Mouse (Mus musculus) hindbrain, embryonic 11.5 days (tissue): ENCODE data around the gene Htr6. TPM values are rescaled to one million over a fixed set of nuclear protein-coding genes. Genes with fewer than 3 reads are reported as not detected.

ENCODE experiments used
- ATAC-seq: fragments of 200-750 bp; cut with Nextera tagmentation; 2 replicates; pipeline ENCODE4 v1.8.0; 2017; ENCODE audit warnings: mild to moderate bottlenecking, moderate TSS enrichment, moderate library complexity; ENCODE audit not compliant: low FRiP score
- DNase-seq: peaks from one replicate; pipeline ENCODE4 v3.0.0-alpha.2; 2015; ENCODE audit warnings: low spot score
- H3K27ac ChIP-seq: fragments of 300-500 bp; sonication (generic); 2 replicates; pipeline ENCODE4 v1.5.1; 2014; ENCODE audit warnings: mild to moderate bottlenecking, low read depth, low read length
- H3K27me3 ChIP-seq: fragments of 300-500 bp; sonication (generic); 2 replicates; pipeline ENCODE4 v1.6.1; 2014; ENCODE audit warnings: mild to moderate bottlenecking, low read length, moderate library complexity, mixed read lengths; ENCODE audit not compliant: control insufficient read depth, insufficient read depth
- H3K36me3 ChIP-seq: fragments of 300-500 bp; sonication (generic); 2 replicates; pipeline ENCODE4 v1.6.1; 2014; ENCODE audit warnings: mild to moderate bottlenecking, low read length, moderate library complexity, mixed read lengths; ENCODE audit not compliant: control insufficient read depth, insufficient read depth
- H3K4me1 ChIP-seq: fragments of 300-500 bp; sonication (generic); replicated peaks from 2 replicates; pipeline ENCODE4 v1.6.1; 2014; ENCODE audit warnings: low read length, mixed read lengths; ENCODE audit not compliant: control insufficient read depth, insufficient read depth
- H3K4me2 ChIP-seq: fragments of 300-500 bp; sonication (generic); replicated peaks from 2 replicates; pipeline ENCODE4 v1.6.1; 2014; ENCODE audit warnings: mild to moderate bottlenecking, low read depth, low read length
- H3K4me3 ChIP-seq: fragments of 300-500 bp; sonication (generic); 2 replicates; pipeline ENCODE4 v1.5.1; 2014; ENCODE audit warnings: low read depth, low read length
- H3K9ac ChIP-seq: fragments of 300-500 bp; sonication (generic); 2 replicates; pipeline ENCODE4 v1.6.1; 2014; ENCODE audit warnings: low read depth, low read length
- H3K9me3 ChIP-seq: fragments of 300-500 bp; sonication (generic); 2 replicates; pipeline ENCODE4 v1.6.1; 2016; ENCODE audit warnings: low read length; ENCODE audit not compliant: control insufficient read depth
- WGBS: fragments of 180-500 bp; shearing (Covaris S2); extraction: QIAGEN DNeasy Blood & Tissue Kit; methylation state at CpG from one replicate; pipeline ENCODE4 v1.1.7; 2014; 5-methylcytosine and 5-hydroxymethylcytosine counted together
- polyA plus RNA-seq: library from polyadenylated mRNA; unstranded; fragments of >200 nt; fragmentation: Nextera tagmentation; extraction: Ambion mirVana; gene quantifications from 2 replicates; pipeline ENCODE4 v1.2.1, GENCODE M21; 2014

The Htr6 gene
- polyA plus RNA-seq, 1 experiment from 2014 or later, result not detected

- Histone ChIP-seq H3K4me2 (no peak overlapping the region), H3K27me3 (no peaks in the 10 kb centered on the region), H3K4me1 (no peaks in the 10 kb centered on the region), H3K4me3 (no peak overlapping the region), H3K36me3 (no peaks in the 10 kb centered on the region), H3K9me3 (no peaks in the 10 kb centered on the region), H3K9ac (no peak overlapping the region), H3K27ac (no peak overlapping the region)
- no peak for DNase-seq
- WGBS, result 58% methylated on average over 3 of the region's 3 CpGs
- ATAC-seq, result no peak
Observed at GRCm38 (mm10) chr4:139111421-139111820, 36.1 kb upstream of the Htr6 start.

- H3K4me3 ChIP-seq, result no peak overlapping the region
- DNase-seq (no peak), ATAC-seq (no peak)
- H3K9ac ChIP-seq, result no peak overlapping the region
- H3K4me2 ChIP-seq, result no peak overlapping the region
- no peaks in the 10 kb centered on the region for H3K9me3 ChIP-seq
- H3K27ac ChIP-seq, result no peak overlapping the region
- 71% methylated on average over 3 of the region's 3 CpGs for WGBS
- H3K36me3 ChIP-seq, result no peaks in the 10 kb centered on the region
- H3K27me3 ChIP-seq, result no peaks in the 10 kb centered on the region
- H3K4me1 ChIP-seq, result no peaks in the 10 kb centered on the region
Observed at GRCm38 (mm10) chr4:139110858-139111257, 35.5 kb upstream of the Htr6 start.

- no peak overlapping the region for H3K27ac ChIP-seq
- WGBS, result 100% methylated on average over 1 of the region's 1 CpGs
Observed at GRCm38 (mm10) chr4:139105453-139105852, 30.1 kb upstream of the Htr6 start.

GRCm38 (mm10) chr4:139101546-139101945, 26.2 kb upstream of the Htr6 start:
- H3K27me3 ChIP-seq, result no peaks in the 10 kb centered on the region
- no peak overlapping the region for H3K4me3 ChIP-seq
- no peak overlapping the region for H3K4me2 ChIP-seq
- no peak for ATAC-seq
- no peak overlapping the region for H3K27ac ChIP-seq
- H3K36me3 ChIP-seq, result peaks cover 4% of the 10 kb centered on the region; the same call in 1 of the 2 replicates
- H3K4me1 ChIP-seq, result no peaks in the 10 kb centered on the region
- DNase-seq, result no peak
- H3K9me3 ChIP-seq, result no peaks in the 10 kb centered on the region
- 74% methylated on average over 6 of the region's 6 CpGs for WGBS
- no peak overlapping the region for H3K9ac ChIP-seq

More at GRCm38 (mm10) chr4:139105453-139105852, 30.1 kb upstream of the Htr6 start:
- no peak overlapping the region for H3K9ac ChIP-seq
- DNase-seq (no peak), ATAC-seq (no peak)
- no peaks in the 10 kb centered on the region for H3K4me1 ChIP-seq
- peaks cover 4% of the 10 kb centered on the region; the same call in 1 of the 2 replicates for H3K36me3 ChIP-seq
- H3K27me3 ChIP-seq, result no peaks in the 10 kb centered on the region
- H3K4me3 ChIP-seq, result no peak overlapping the region
- no peak overlapping the region for H3K4me2 ChIP-seq
- H3K9me3 ChIP-seq, result no peaks in the 10 kb centered on the region

GRCm38 (mm10) chr4:139100326-139100725, 25.0 kb upstream of the Htr6 start:
- H3K4me2 ChIP-seq, result no peak overlapping the region
- H3K9ac ChIP-seq, result no peak overlapping the region
- H3K27ac ChIP-seq, result no peak overlapping the region
- no peaks in the 10 kb centered on the region for H3K27me3 ChIP-seq
- H3K4me1 ChIP-seq, result no peaks in the 10 kb centered on the region
- ATAC-seq, result no peak
- WGBS, result 92% methylated on average over 8 of the region's 8 CpGs
- H3K4me3 ChIP-seq, result no peak overlapping the region
- DNase-seq, result no peak
- no peaks in the 10 kb centered on the region for H3K9me3 ChIP-seq
- peaks cover 4% of the 10 kb centered on the region; the same call in 1 of the 2 replicates for H3K36me3 ChIP-seq

- Histone ChIP-seq H3K9ac (no peak overlapping the region), H3K4me1 (peaks cover 17% of the 10 kb centered on the region), H3K27me3 (peaks cover 27% of the 10 kb centered on the region), H3K4me3 (no peak overlapping the region), H3K36me3 (no peaks in the 10 kb centered on the region), H3K4me2 (no peak overlapping the region), H3K9me3 (no peaks in the 10 kb centered on the region), H3K27ac (no peak overlapping the region)
- WGBS, result 87% methylated on average over 5 of the region's 5 CpGs
- DNase-seq (no peak), ATAC-seq (no peak)
Observed at GRCm38 (mm10) chr4:139096201-139096600, 20.8 kb upstream of the Htr6 start.

- Histone ChIP-seq H3K4me1 (peaks cover 17% of the 10 kb centered on the region), H3K36me3 (no peaks in the 10 kb centered on the region), H3K4me3 (no peak overlapping the region), H3K9ac (no peak overlapping the region), H3K9me3 (no peaks in the 10 kb centered on the region), H3K4me2 (no peak overlapping the region), H3K27me3 (peaks cover 34% of the 10 kb centered on the region), H3K27ac (no peak overlapping the region)
- 88% methylated on average over 1 of the region's 1 CpGs for WGBS
- no peak for DNase-seq
- ATAC-seq, result no peak
Observed at GRCm38 (mm10) chr4:139095406-139095805, 20.0 kb upstream of the Htr6 start.

GRCm38 (mm10) chr4:139093196-139093530, 17.8 kb upstream of the Htr6 start:
- no peak for ATAC-seq
- WGBS, result 16% methylated on average over 13 of the region's 13 CpGs
- Histone ChIP-seq H3K9ac (no peak overlapping the region; the same call in 1 of the 2 replicates), H3K4me3 (peak overlapping the region; percentile 52), H3K36me3 (no peaks in the 10 kb centered on the region), H3K4me1 (peaks cover 17% of the 10 kb centered on the region), H3K4me2 (peak overlapping the region; percentile 90), H3K9me3 (no peaks in the 10 kb centered on the region), H3K27me3 (peaks cover 34% of the 10 kb centered on the region), H3K27ac (no peak overlapping the region)
- no peak for DNase-seq

- Histone ChIP-seq H3K27ac (no peak within 1 kb of the TSS), H3K9me3 (no peaks in the 10 kb centered on the region), H3K9ac (peak within 1 kb of the TSS; percentile 61; the same call in 1 of the 2 replicates), H3K36me3 (no peaks in the 10 kb centered on the region), H3K4me1 (peaks cover 17% of the 10 kb centered on the region), H3K4me3 (peak within 1 kb of the TSS; percentile 52), H3K4me2 (peak within 1 kb of the TSS; percentile 90), H3K27me3 (peaks cover 34% of the 10 kb centered on the region)
- under 1% methylated on average over 63 of the region's 105 CpGs for WGBS
- DNase-seq (peak; percentile 57), ATAC-seq (peak; percentile 25; the same call in 1 of the 2 replicates)
Observed at GRCm38 (mm10) chr4:139092356-139093195, 17.2 kb upstream of the Htr6 start, which contains the start of gene Nbl1. TSS of gene Nbl1 (minus strand) at chr4:139092993.
